Mouse (Mus musculus): ENCODE measurements around the gene Ncf1. TPM values are rescaled to one million over a fixed set of nuclear protein-coding genes. Genes with fewer than 3 reads are reported as not detected.

The Ncf1 gene
- total RNA-seq, 2 experiments from 2014 or later = 6.4 to 7.7 TPM

Other genes with a start within 250 kb of the Ncf1 start
- 100 to 1,000 TPM in 1 of 2 experiments, 10 to 100 TPM in 1; 92.5 to 118 TPM for gene Castor2, start 129.9 kb downstream of the Ncf1 start, total RNA-seq (2021)
- gene Rcc1l, start 52.9 kb downstream of the Ncf1 start, total RNA-seq (2021) = 10 to 100 TPM; 18.7 to 23.8 TPM
- 10 to 100 TPM in 1 of 2 experiments, 1 to 10 TPM in 1; 9.8 to 10.3 TPM for gene Gtf2ird2, start 45.6 kb downstream of the Ncf1 start, total RNA-seq (2021)
- gene Gtf2i, start 85.1 kb upstream of the Ncf1 start, total RNA-seq (2021) = 100 to 1,000 TPM; 167 to 182 TPM
- 10 to 100 TPM; 50.0 to 57.8 TPM for gene Gtf2ird1, start 227.1 kb upstream of the Ncf1 start, total RNA-seq (2021)

All from gastrocnemius, postnatal 4 days (tissue).